Mouse (Mus musculus): ENCODE data around the gene Gpd2. TPM values are rescaled to one million over a fixed set of nuclear protein-coding genes. Genes with fewer than 3 reads are reported as not detected.

The Gpd2 gene
- polyA plus RNA-seq, 1 experiment, result 10.0 TPM

DNA sequence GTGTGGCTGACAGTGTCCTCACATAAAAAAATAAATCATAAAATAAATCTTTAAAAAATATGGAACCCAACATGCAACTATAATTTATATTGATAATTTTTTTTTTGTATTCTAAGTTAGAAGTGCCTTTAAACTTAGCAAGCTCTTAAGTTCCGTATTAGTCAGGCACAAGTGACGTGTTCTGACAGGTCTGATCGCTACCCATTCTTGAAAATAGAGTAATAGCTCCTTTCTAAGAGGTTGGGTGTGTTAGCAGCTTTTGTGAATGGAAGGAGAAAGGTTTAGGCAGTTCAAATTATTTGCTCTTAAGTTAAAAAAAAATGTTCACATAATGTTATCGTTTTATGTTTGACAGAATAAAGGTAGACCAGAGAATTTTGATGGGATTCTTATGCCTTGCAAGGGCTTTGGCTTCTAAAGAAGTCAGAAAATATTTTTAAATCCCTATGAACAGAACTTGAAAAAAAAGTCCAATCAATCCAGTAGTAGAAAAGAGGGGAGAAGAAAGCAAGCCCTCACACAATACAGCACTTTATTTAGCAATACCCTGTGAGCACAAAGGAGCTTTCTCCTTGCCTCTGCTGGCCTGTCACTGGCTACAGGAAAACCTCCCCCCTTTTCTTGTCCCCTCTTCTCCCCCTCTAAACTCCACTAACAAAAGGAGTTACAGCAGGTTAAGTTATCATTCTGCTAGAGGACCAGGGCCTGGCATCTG lies 29.4 kb downstream of the Gpd2 start:
- Histone ChIP-seq H3K27me3 (ENCODE audit: control insufficient read depth, insufficient read depth, low read length) (no peaks in the 10 kb centered on the region), H3K36me3 (ENCODE audit: control insufficient read depth, insufficient read depth, low read length) (peaks cover 3% of the 10 kb centered on the region; the same call in 1 of the 2 replicates), H3K4me3 (ENCODE audit: control insufficient read depth, insufficient read depth, low read length) (no peak overlapping the region), H3K4me1 (replicated peaks; ENCODE audit: control insufficient read depth, insufficient read depth, low read length) (no peaks in the 10 kb centered on the region), H3K27ac (ENCODE audit: control insufficient read depth, insufficient read depth, low read length) (no peak overlapping the region)
- TF ChIP-seq CTCF (IDR thresholded peaks at IDR 0.05; ENCODE audit: borderline replicate concordance, control insufficient read depth, extremely low read depth, insufficient read depth, low read length, poor library complexity) (no peak), POLR2A (IDR thresholded peaks at IDR 0.05; ENCODE audit: control insufficient read depth, extremely low read depth, insufficient read depth, low read length, poor library complexity) (no peak)
- WGBS, result 95% methylated on average over 4 of the region's 4 CpGs
- DNase-seq, result no peak

DNA sequence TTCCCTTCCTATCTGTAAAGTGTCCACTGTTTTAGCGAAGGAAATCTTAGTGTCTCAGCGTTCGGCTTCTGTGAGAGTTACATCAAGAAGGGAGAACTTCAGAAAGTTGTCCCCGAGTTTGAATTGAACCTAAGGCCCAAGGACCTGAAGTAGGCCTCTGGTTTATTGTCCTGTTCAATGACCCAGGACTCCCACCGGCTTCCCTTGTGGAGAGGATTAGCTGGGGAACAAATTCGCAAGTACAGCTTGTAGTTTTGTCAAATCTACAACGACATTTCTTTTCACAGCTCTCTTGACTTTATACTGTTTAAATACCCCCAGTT lies 29.9 kb downstream of the Gpd2 start:
- TF ChIP-seq CTCF (IDR thresholded peaks at IDR 0.05; ENCODE audit: borderline replicate concordance, control insufficient read depth, extremely low read depth, insufficient read depth, low read length, poor library complexity), result no peak
- TF ChIP-seq POLR2A (IDR thresholded peaks at IDR 0.05; ENCODE audit: control insufficient read depth, extremely low read depth, insufficient read depth, low read length, poor library complexity), result no peak
- Histone ChIP-seq H3K36me3 (ENCODE audit: control insufficient read depth, insufficient read depth, low read length) (peaks cover 3% of the 10 kb centered on the region; the same call in 1 of the 2 replicates), H3K27ac (ENCODE audit: control insufficient read depth, insufficient read depth, low read length) (no peak overlapping the region), H3K27me3 (ENCODE audit: control insufficient read depth, insufficient read depth, low read length) (no peaks in the 10 kb centered on the region), H3K4me1 (replicated peaks; ENCODE audit: control insufficient read depth, insufficient read depth, low read length) (no peaks in the 10 kb centered on the region), H3K4me3 (ENCODE audit: control insufficient read depth, insufficient read depth, low read length) (no peak overlapping the region)
- WGBS, result 86% methylated on average over 7 of the region's 7 CpGs
- DNase-seq, result no peak

DNA sequence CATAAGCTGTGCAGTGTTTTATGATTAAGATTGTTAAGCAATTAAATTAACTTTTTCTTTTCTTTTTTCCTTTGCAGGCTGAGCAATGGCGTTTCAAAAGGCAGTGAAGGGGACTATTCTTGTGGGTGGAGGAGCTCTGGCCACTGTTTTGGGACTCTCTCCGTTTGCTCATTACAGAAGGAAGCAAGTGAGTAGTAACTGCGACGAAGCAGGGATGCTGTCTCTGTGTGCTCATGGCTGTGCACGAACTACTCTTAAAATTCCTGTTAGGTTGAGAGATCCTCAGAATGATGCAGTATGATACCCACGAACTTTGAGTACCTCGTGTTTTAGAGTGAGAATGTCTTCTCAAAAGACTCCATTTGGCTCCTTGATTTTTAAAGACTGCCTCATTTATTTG lies 30.5 kb downstream of the Gpd2 start:
- no peak for DNase-seq
- H3K27me3 ChIP-seq (ENCODE audit: control insufficient read depth, insufficient read depth, low read length), result no peaks in the 10 kb centered on the region
- no peak overlapping the region for H3K4me3 ChIP-seq (ENCODE audit: control insufficient read depth, insufficient read depth, low read length)
- no peak overlapping the region for H3K27ac ChIP-seq (ENCODE audit: control insufficient read depth, insufficient read depth, low read length)
- no peaks in the 10 kb centered on the region for H3K4me1 ChIP-seq (replicated peaks; ENCODE audit: control insufficient read depth, insufficient read depth, low read length)
- H3K36me3 ChIP-seq (ENCODE audit: control insufficient read depth, insufficient read depth, low read length), result peaks cover 3% of the 10 kb centered on the region; the same call in 1 of the 2 replicates
- 96% methylated on average over 7 of the region's 7 CpGs for whole genome bisulfite sequencing
- TF ChIP-seq POLR2A (IDR thresholded peaks at IDR 0.05; ENCODE audit: control insufficient read depth, extremely low read depth, insufficient read depth, low read length, poor library complexity) (no peak), CTCF (IDR thresholded peaks at IDR 0.05; ENCODE audit: borderline replicate concordance, control insufficient read depth, extremely low read depth, insufficient read depth, low read length, poor library complexity) (no peak)

DNA sequence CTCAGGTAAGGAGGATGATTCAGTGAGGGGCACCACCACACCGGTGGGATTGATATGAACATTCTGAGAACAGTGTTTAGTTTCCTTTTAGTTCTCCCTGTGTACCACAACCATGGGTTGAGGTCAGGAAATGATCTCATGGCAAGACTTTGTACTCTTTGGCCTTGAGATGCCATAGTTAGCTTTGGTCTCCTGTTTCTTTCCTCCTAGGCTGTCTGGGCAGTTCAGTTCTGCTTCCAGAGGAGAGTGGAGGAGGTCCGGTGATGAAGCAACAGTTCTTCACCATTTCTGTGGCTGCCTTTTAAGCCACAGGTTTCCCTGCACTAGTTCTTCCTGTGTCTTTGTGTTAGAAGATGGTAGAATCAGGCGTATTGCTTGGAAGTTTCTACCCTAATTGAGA lies 31.4 kb downstream of the Gpd2 start:
- Histone ChIP-seq H3K4me1 (replicated peaks; ENCODE audit: control insufficient read depth, insufficient read depth, low read length) (no peaks in the 10 kb centered on the region), H3K27ac (ENCODE audit: control insufficient read depth, insufficient read depth, low read length) (no peak overlapping the region), H3K36me3 (ENCODE audit: control insufficient read depth, insufficient read depth, low read length) (peaks cover 3% of the 10 kb centered on the region; the same call in 1 of the 2 replicates), H3K4me3 (ENCODE audit: control insufficient read depth, insufficient read depth, low read length) (no peak overlapping the region), H3K27me3 (ENCODE audit: control insufficient read depth, insufficient read depth, low read length) (no peaks in the 10 kb centered on the region)
- DNase-seq, result no peak
- no peak for TF ChIP-seq CTCF (IDR thresholded peaks at IDR 0.05; ENCODE audit: borderline replicate concordance, control insufficient read depth, extremely low read depth, insufficient read depth, low read length, poor library complexity)
- no peak for TF ChIP-seq POLR2A (IDR thresholded peaks at IDR 0.05; ENCODE audit: control insufficient read depth, extremely low read depth, insufficient read depth, low read length, poor library complexity)
- WGBS, result 42% methylated on average over 3 of the region's 3 CpGs

DNA sequence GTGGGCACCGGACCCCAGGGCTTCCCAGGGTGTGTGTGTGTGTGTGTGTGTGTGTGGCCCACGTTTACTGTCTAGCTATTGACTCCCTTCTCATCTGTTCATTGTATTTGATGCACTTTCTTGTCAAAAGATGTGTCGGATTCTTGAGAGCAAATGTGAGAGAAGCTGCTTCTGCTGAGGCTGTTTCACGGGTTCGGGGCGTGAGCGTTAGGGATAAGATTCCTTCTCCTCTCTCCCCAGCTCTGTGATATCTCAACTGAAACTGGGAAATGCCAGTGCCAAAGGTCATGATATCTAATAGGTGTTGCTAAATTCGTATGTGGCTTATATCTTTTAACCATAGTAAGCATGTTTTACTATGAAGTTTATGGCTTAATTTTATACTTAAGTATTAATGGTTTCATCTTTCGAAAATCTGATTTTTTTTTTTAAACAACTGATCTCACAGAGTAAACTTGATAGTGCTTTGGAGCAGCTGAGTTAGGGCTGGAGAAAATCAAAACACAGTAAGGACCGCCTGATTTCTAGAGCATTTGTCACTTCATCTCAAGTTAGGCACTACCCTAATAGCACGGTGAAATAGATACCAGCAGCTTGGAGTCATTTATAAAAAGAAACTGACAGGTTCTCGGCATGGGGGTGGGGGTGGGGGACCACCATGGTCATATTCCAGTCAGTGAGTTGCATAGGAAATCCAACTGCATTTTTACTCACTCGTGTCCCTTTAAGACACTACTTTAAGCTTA lies 32.4 kb downstream of the Gpd2 start:
- TF ChIP-seq POLR2A (IDR thresholded peaks at IDR 0.05; ENCODE audit: control insufficient read depth, extremely low read depth, insufficient read depth, low read length, poor library complexity), result no peak
- no peak for TF ChIP-seq CTCF (IDR thresholded peaks at IDR 0.05; ENCODE audit: borderline replicate concordance, control insufficient read depth, extremely low read depth, insufficient read depth, low read length, poor library complexity)
- 94% methylated on average over 13 of the region's 13 CpGs for WGBS
- no peak overlapping the region for H3K4me3 ChIP-seq (ENCODE audit: control insufficient read depth, insufficient read depth, low read length)
- no peak overlapping the region for H3K27ac ChIP-seq (ENCODE audit: control insufficient read depth, insufficient read depth, low read length)
- H3K27me3 ChIP-seq (ENCODE audit: control insufficient read depth, insufficient read depth, low read length), result no peaks in the 10 kb centered on the region
- H3K4me1 ChIP-seq (replicated peaks; ENCODE audit: control insufficient read depth, insufficient read depth, low read length), result no peaks in the 10 kb centered on the region
- H3K36me3 ChIP-seq (ENCODE audit: control insufficient read depth, insufficient read depth, low read length), result peaks cover 3% of the 10 kb centered on the region; the same call in 1 of the 2 replicates
- no peak for DNase-seq

DNA sequence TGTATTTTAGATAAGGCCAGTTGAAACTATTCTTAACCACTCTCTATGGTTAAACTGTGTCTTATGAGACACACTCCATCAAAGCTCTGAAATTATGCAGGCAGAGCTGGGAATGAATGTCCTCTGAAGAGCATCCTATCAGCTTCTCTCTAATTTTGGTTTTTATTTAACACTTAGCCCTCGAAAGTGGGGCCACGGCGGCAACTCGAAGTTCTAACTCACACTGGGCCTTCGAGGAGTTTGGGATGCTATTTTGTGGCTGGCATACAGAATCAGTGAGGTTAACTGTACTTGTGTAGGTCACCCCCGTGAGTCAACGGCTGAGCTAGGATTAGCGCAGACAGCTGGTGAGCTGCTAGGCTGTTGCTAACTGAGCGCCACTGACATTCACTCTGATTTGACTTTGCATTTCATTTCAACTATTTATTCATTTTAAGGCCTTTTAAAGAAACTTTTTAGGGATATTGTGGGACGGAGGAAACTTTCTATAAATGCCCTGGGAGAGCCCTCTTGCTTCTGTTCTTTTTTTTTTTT lies 42.8 kb downstream of the Gpd2 start:
- H3K27ac ChIP-seq (ENCODE audit: control insufficient read depth, insufficient read depth, low read length), result no peak overlapping the region
- no peak for DNase-seq
- H3K27me3 ChIP-seq (ENCODE audit: control insufficient read depth, insufficient read depth, low read length), result no peaks in the 10 kb centered on the region
- TF ChIP-seq CTCF (IDR thresholded peaks at IDR 0.05; ENCODE audit: borderline replicate concordance, control insufficient read depth, extremely low read depth, insufficient read depth, low read length, poor library complexity), result no peak
- TF ChIP-seq POLR2A (IDR thresholded peaks at IDR 0.05; ENCODE audit: control insufficient read depth, extremely low read depth, insufficient read depth, low read length, poor library complexity), result no peak
- H3K4me3 ChIP-seq (ENCODE audit: control insufficient read depth, insufficient read depth, low read length), result no peak overlapping the region
- no peaks in the 10 kb centered on the region; the same call in 1 of the 2 replicates for H3K36me3 ChIP-seq (ENCODE audit: control insufficient read depth, insufficient read depth, low read length)
- 0 out of 2 replicates have a peak, but pooled peaks cover 2% of the 10 kb centered on the region for H3K4me1 ChIP-seq (replicated peaks; ENCODE audit: control insufficient read depth, insufficient read depth, low read length)
- 95% methylated on average over 10 of the region's 10 CpGs for WGBS
